Mouse (Mus musculus) stomach, embryonic 15.5 days (tissue): ENCODE measurements around the gene Lrrtm3. TPM values are rescaled to one million over a fixed set of nuclear protein-coding genes. Genes with fewer than 3 reads are reported as not detected.
A peak's percentile ranks its signal among the peaks of the same experiment; 100 is the strongest.

Experiments
- ATAC-seq: fragments of 200-750 bp; cut with Nextera tagmentation; 2 replicates; pipeline ENCODE4 v1.8.0; 2017; ENCODE audit warnings: low read depth, moderate number of reproducible peaks, moderate TSS enrichment; ENCODE audit not compliant: insufficient read depth, low FRiP score
- H3K27ac ChIP-seq: fragments of 300-500 bp; sonication (generic); 2 replicates; pipeline ENCODE4 v1.5.1; 2015; ENCODE audit warnings: mild to moderate bottlenecking, inconsistent platforms
- H3K27me3 ChIP-seq: fragments of 300-500 bp; sonication (generic); replicated peaks from 2 replicates; pipeline ENCODE4 v1.6.1; 2015; ENCODE audit warnings: inconsistent platforms
- H3K36me3 ChIP-seq: fragments of 300-500 bp; sonication (generic); 2 replicates; pipeline ENCODE4 v1.6.1; 2015; ENCODE audit warnings: inconsistent platforms
- H3K4me1 ChIP-seq: fragments of 300-500 bp; sonication (generic); 2 replicates; pipeline ENCODE4 v1.6.1; 2015; ENCODE audit warnings: inconsistent platforms
- H3K4me2 ChIP-seq: fragments of 300-500 bp; sonication (generic); 2 replicates; pipeline ENCODE4 v1.6.1; 2015; ENCODE audit warnings: mild to moderate bottlenecking, inconsistent platforms
- H3K4me3 ChIP-seq: fragments of 300-500 bp; sonication (generic); replicated peaks from 2 replicates; pipeline ENCODE4 v1.5.1; 2015; ENCODE audit warnings: inconsistent platforms
- H3K9ac ChIP-seq: fragments of 300-500 bp; sonication (generic); 2 replicates; pipeline ENCODE4 v1.6.1; 2015; ENCODE audit warnings: inconsistent platforms
- H3K9me3 ChIP-seq: fragments of 300-500 bp; sonication (generic); 2 replicates; pipeline ENCODE4 v1.6.1; 2016; ENCODE audit warnings: inconsistent platforms
- WGBS: fragments of 180-500 bp; shearing (Covaris S2); methylation state at CpG from one replicate; pipeline ENCODE4 v1.1.7; 2015; 5-methylcytosine and 5-hydroxymethylcytosine counted together
- polyA plus RNA-seq: library from polyadenylated mRNA; unstranded; fragments of >200 nt; fragmentation: Nextera tagmentation; extraction: Ambion mirVana; gene quantifications from 2 replicates; pipeline ENCODE4 v1.2.1, GENCODE M21; 2015

Gene Lrrtm3
- 3.9 and 4.6 TPM in 2 replicates for polyA plus RNA-seq

DNA sequence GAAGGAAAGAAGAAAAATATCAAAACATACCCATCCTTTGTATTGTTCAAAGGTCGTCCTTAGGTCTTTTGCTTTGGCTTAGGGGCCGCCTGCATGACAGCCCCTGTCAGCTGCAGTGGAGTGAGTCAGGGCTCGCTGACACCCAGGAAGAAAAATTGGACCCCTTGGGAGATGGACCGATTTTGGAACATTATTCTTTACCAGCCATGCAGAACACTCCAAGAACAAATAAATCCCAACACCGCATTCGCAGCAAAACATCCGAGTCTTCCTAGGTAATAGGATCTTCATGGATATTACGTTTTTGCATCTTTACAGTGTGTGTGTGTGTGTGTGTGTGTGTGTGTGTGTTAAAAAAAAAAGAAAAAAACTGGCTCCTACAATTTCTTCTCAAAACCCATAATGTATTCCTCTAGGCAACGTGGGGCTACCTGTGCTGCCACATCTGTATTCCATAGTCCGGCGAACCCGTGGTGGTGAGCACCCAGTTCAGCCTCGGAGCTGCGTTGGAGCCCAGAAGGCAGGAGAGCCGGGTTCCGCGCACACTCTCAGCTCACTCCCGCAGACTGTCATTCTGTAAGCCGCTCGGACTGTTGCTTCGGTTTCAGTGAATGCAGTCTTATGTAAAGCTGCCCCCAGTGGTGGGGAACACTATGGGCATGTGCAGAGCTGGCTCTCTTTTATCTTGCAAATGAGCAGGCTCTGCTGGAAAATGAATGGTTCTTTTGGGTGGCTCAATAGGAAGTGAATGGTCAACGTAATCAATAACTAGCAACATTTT lies at the start of gene Lrrtm3:
Lrrtm3 (minus strand) TSS at position 598 of the 781 bp plus-strand sequence.
- 0 out of 2 replicates have a peak, but pooled peaks cover 12% of the 10 kb centered on the region for H3K27me3 ChIP-seq
- no peaks in the 10 kb centered on the region for H3K9me3 ChIP-seq
- no peaks in the 10 kb centered on the region for H3K36me3 ChIP-seq
- peak within 1 kb of the TSS; percentile 38 for H3K4me3 ChIP-seq
- H3K9ac ChIP-seq: no peak within 1 kb of the TSS
- H3K4me2 ChIP-seq: peak within 1 kb of the TSS; percentile 63
- ATAC-seq: peak; percentile 84
- 3% methylated on average over 22 of the region's 22 CpGs for WGBS
- peaks cover 3% of the 10 kb centered on the region; the same call in 1 of the 2 replicates for H3K4me1 ChIP-seq
- H3K27ac ChIP-seq: no peak within 1 kb of the TSS

DNA sequence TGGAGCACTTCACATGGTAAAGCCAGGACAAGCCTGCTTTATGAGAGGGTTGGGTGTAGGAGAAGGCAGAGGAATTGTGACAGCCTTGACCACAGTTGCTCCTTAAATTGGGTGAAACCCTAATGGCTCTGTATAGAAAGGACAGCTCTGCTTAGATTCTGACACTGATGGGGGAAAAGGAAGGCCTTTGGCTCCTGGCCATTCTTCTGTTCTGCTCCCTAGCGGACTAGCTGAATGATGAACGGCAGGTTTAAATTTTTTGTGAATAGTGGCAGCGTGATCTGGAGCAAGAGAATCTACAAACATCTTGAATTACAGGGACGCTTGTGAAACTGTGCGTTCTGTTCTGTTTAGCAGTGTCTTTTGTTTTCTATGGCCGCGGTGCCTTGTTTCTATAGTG lies 45.4 kb upstream of the Lrrtm3 start:
- ATAC-seq: no peak
- Histone ChIP-seq H3K4me1 (no peaks in the 10 kb centered on the region), H3K27me3 (no peaks in the 10 kb centered on the region), H3K4me3 (no peak overlapping the region), H3K36me3 (no peaks in the 10 kb centered on the region), H3K4me2 (no peak overlapping the region), H3K9me3 (no peaks in the 10 kb centered on the region), H3K27ac (no peak overlapping the region), H3K9ac (no peak overlapping the region)
- WGBS: 48% methylated on average over 7 of the region's 7 CpGs

DNA sequence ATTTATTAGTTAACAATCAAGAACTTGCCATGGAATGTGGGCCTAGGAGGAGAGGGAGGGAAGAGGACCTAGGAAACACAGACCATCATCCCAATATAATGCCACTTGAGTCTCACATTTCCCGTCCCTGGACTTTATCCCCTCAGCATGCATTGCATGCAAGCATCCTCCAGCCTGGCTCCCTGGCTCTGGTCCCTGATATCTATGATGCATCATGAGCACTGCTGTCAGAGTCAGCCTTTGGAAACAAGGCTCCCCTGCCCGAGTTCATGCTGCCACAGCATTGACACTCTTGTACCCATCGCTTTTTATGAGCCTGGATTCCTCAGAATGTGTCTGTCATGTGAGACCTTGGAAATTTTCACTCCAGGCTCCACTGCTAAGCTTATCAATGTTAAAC lies 43.4 kb upstream of the Lrrtm3 start:
- WGBS: 78% methylated on average over 3 of the region's 3 CpGs
- Histone ChIP-seq H3K4me3 (no peak overlapping the region), H3K4me1 (no peaks in the 10 kb centered on the region), H3K36me3 (no peaks in the 10 kb centered on the region), H3K9ac (no peak overlapping the region), H3K27me3 (no peaks in the 10 kb centered on the region), H3K9me3 (no peaks in the 10 kb centered on the region), H3K4me2 (no peak overlapping the region), H3K27ac (no peak overlapping the region)
- ATAC-seq: no peak

DNA sequence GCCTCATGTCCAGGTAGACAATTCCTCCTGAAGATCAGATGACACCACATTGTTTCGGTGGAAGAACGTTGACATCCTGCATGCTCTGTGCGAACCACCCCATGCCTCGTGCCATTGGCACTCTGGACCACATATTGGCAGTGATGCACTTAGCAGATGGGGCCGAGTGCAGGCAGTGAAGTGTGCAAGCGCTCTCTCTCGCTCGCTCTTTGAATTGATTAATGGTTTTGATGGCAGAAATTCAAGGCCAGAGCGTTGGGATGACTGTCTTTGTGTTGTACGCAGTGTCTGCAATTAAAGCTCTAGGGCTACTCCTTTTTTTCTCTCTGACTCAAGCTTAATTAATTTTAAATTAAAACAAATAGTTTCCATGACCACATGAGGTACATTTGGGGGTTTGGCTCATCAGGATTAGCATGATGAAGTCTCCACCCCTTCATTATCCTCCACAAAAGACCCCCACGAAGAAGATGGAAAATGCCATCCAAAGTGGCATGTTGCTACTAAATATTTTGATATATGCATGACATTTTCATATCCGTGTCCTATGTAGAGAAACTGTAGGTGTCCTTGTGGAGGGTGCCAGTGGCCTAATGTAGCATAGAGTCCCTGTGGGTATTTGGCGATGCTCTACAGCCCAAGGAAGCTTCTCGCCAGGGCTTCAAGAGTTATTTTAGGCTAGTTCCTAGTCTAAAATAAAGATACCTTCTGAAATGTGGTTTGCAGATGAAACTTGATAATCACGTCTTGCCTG lies 40.5 kb upstream of the Lrrtm3 start:
- Histone ChIP-seq H3K27ac (no peak overlapping the region), H3K4me3 (no peak overlapping the region)
- ATAC-seq: no peak

DNA sequence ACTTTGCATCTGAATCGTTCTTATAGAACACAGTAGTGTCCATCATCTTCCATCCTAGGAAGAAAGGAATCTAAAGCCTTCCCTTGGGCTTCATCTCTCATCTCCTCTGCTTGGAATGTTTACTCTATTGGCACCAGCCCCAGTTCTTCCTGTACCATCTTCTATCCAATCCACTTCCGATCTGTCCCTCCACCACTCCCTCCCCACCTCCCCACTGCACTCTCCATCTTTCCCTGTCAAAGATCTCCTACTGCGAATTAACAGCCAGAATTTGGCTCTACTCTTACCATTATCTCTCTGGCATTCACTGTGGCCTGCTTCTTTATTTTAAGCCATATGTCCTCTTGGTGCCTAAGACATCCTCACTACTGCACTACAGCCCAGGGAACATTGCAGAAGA lies 28.8 kb upstream of the Lrrtm3 start:
- Histone ChIP-seq H3K36me3 (no peaks in the 10 kb centered on the region), H3K27me3 (no peaks in the 10 kb centered on the region), H3K9me3 (no peaks in the 10 kb centered on the region), H3K4me1 (no peaks in the 10 kb centered on the region), H3K27ac (no peak overlapping the region), H3K4me3 (no peak overlapping the region), H3K4me2 (no peak overlapping the region), H3K9ac (no peak overlapping the region)
- WGBS: 69% methylated on average over 3 of the region's 3 CpGs
- no peak for ATAC-seq

More for the DNA sequence above, 40.5 kb upstream of the Lrrtm3 start:
- Histone ChIP-seq H3K27me3 (no peaks in the 10 kb centered on the region), H3K4me2 (no peak overlapping the region), H3K9ac (no peak overlapping the region), H3K36me3 (no peaks in the 10 kb centered on the region), H3K9me3 (no peaks in the 10 kb centered on the region), H3K4me1 (no peaks in the 10 kb centered on the region)
- WGBS: 83% methylated on average over 15 of the region's 15 CpGs

DNA sequence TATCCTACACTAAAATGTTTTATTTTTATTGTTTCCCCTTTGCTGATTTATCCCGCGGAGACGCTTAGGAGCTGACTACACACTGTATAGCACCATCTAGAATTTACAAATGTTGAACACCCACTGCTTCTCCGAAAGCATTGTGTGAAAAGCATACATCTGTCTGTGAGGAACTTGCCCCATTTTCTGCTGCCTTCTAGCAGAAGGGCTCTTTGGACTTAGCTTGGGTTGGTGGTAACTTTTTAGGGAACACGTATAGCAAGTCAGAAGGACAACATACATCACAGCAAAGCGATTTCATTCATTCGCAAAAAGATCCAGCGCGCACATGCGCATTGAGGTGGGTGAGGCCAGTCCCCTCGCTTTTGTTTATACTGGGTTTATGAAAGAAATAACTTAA lies 25.2 kb upstream of the Lrrtm3 start:
- Histone ChIP-seq H3K4me2 (no peak overlapping the region), H3K9me3 (no peaks in the 10 kb centered on the region), H3K27me3 (no peaks in the 10 kb centered on the region), H3K36me3 (no peaks in the 10 kb centered on the region), H3K4me3 (no peak overlapping the region), H3K9ac (no peak overlapping the region), H3K27ac (no peak overlapping the region), H3K4me1 (no peaks in the 10 kb centered on the region)
- 92% methylated on average over 11 of the region's 11 CpGs for WGBS
- ATAC-seq: no peak

DNA sequence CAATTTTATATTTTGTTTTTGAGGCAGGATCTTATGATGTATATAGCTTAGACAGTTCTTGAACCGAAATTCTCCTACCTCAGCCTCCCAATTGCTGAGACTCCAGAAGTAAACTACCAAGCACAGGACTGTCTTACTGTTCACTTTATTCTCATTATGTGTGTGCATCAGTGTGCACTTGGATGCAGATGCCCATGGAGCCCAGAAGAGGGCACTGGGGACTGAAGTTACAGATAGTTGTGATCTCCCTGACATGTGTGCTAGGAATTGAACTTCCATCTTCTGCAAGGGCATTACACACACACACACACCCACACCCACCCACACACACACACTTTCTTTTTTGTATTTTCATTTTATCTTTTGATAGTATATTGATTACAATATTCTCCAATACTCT lies 6.5 kb upstream of the Lrrtm3 start:
- Histone ChIP-seq H3K9ac (no peak overlapping the region), H3K4me3 (no peak overlapping the region), H3K9me3 (no peaks in the 10 kb centered on the region), H3K36me3 (no peaks in the 10 kb centered on the region), H3K4me2 (no peak overlapping the region), H3K27ac (no peak overlapping the region), H3K4me1 (no peaks in the 10 kb centered on the region), H3K27me3 (no peaks in the 10 kb centered on the region)
- ATAC-seq: no peak
- whole genome bisulfite sequencing: 97% methylated on average over 1 of the region's 1 CpGs

DNA sequence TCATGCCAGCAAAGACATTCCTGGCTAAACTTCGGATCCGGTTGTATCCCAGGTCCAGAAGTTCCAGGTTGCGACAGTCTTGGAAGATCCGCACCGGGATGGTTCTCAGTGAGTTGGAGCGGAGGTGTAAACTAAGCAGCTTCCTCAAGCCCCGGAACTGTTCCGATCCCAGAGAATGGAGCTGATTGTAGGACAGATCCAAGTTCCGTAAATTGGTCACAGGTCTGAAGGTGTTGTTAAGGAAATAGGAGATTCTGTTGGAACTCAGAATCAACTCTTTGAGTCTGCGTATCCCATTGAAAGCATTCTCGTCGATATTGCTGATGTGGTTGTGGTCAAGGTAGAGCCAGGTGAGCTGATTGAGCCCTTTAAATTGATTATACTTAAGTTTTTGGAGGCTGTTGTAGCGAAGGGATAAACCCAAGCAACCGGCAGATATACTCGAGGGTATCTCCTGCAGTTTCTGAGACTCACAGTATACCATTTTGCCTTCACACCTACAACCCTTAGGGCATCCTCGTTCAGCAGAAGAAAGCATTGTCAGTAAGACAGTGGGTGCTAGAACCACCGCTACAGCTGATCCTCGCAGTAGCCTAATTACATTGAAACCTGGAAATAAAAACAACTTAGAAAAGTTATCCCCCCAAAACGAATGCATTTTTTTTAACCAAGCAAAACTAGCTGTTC lies 1.2 kb downstream of the Lrrtm3 start:
- H3K27me3 ChIP-seq: 0 out of 2 replicates have a peak, but pooled peaks cover 12% of the 10 kb centered on the region
- H3K9ac ChIP-seq: no peak overlapping the region
- 29% methylated on average over 19 of the region's 19 CpGs for WGBS
- ATAC-seq: no peak
- no peaks in the 10 kb centered on the region for H3K9me3 ChIP-seq
- H3K4me3 ChIP-seq: peak overlapping the region; percentile 34; the same call in 1 of the 2 replicates
- no peak overlapping the region for H3K27ac ChIP-seq
- no peak overlapping the region for H3K4me2 ChIP-seq
- H3K36me3 ChIP-seq: no peaks in the 10 kb centered on the region
- H3K4me1 ChIP-seq: peaks cover 3% of the 10 kb centered on the region; the same call in 1 of the 2 replicates

DNA sequence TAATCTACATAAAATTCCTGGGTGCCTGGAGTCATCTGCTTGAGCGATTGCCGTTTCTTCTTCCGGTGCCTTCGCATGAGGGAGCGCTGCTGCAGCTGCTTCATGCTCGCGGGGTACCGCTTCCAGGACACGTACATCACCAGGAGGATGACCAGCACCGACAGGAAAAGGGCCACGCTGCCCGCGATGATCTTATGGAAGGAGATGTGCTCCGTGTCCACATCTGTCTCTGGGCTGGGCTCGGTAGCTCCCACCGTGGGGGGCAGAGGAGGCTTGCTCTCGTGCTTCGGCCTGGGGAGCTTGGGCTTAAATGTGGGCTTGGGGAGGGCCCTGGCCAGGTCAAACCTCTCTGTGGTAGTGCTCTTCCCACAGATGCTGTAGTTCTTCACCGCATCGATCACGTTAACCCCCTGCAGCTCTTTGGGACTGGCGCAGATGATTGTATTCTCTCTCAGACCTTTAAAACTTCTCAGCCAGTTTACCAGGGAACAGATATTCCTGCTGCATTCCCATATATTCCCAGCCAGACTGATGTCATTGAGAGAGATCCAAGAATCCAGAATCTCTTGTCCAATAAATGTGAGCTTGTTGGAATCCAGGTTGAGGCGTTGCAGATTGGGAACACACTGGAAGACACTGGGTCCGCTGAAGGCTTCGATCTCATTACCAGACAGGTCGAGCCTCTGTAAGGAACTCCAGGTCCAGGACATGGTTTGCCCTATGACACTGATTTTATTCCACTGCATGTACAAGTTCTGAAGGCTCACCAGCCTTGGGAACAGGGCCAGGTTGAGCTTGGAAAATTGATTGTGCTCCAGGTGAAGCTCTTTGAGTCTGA lies 1.9 kb downstream of the Lrrtm3 start:
- Histone ChIP-seq H3K27me3 (0 out of 2 replicates have a peak, but pooled peaks cover 12% of the 10 kb centered on the region), H3K27ac (no peak overlapping the region), H3K9ac (no peak overlapping the region; the same call in 1 of the 2 replicates), H3K4me3 (peak overlapping the region; percentile 34), H3K9me3 (no peaks in the 10 kb centered on the region), H3K4me2 (peak overlapping the region; percentile 62), H3K36me3 (no peaks in the 10 kb centered on the region), H3K4me1 (peaks cover 3% of the 10 kb centered on the region; the same call in 1 of the 2 replicates)
- 7% methylated on average over 26 of the region's 26 CpGs for WGBS
- ATAC-seq: no peak

DNA sequence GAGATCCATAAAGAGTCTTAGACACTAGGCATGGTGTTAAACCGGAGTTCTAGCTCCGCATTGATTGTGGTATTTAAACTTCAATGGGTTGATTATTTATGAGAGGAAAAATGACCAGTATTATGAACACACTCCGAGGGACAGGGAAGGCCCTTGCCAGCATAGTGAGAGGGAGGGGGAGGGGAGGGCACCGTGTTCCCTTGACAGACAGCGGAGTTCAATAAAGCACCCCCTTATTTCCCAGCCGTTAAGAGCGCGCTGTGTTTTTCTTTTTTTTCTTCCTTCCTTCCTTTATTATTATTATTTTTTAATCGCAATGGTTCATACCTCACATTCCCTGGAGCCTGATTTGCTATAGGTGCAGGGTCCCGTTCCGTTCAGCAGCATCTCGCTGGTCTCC lies 2.6 kb downstream of the Lrrtm3 start:
- Histone ChIP-seq H3K4me3 (peak overlapping the region; percentile 34), H3K4me1 (peaks cover 3% of the 10 kb centered on the region; the same call in 1 of the 2 replicates), H3K36me3 (no peaks in the 10 kb centered on the region), H3K4me2 (peak overlapping the region; percentile 62), H3K9ac (no peak overlapping the region; the same call in 1 of the 2 replicates), H3K9me3 (no peaks in the 10 kb centered on the region), H3K27ac (no peak overlapping the region), H3K27me3 (0 out of 2 replicates have a peak, but pooled peaks cover 12% of the 10 kb centered on the region)
- WGBS: 0% methylated on average over 12 of the region's 12 CpGs
- no peak for ATAC-seq
